Mouse (Mus musculus) lung, adult 10 weeks (tissue): ENCODE measurements around the gene Tex47. TPM values are rescaled to one million over a fixed set of nuclear protein-coding genes. Genes with fewer than 3 reads are reported as not detected.

Experiments used
- polyA plus RNA-seq: library from polyadenylated mRNA; stranded (reverse); fragments of 350-450 nt; fragmentation: Illumina TruSeq; extraction: RNeasy Lipid Tissue Mini Kit (QIAGEN cat#74804); gene quantifications from one replicate; pipeline ENCODE4 v1.2.3, GENCODE M21; 2014; ENCODE audit warnings: low read depth, low replicate concordance; ENCODE audit not compliant: insufficient read depth

Gene Tex47
- polyA plus RNA-seq = not detected

GRCm38 (mm10) chr5:7303819-7304218, at the start of gene Tex47:
Tex47 (plus strand) TSS chr5:7304119.

DNA sequence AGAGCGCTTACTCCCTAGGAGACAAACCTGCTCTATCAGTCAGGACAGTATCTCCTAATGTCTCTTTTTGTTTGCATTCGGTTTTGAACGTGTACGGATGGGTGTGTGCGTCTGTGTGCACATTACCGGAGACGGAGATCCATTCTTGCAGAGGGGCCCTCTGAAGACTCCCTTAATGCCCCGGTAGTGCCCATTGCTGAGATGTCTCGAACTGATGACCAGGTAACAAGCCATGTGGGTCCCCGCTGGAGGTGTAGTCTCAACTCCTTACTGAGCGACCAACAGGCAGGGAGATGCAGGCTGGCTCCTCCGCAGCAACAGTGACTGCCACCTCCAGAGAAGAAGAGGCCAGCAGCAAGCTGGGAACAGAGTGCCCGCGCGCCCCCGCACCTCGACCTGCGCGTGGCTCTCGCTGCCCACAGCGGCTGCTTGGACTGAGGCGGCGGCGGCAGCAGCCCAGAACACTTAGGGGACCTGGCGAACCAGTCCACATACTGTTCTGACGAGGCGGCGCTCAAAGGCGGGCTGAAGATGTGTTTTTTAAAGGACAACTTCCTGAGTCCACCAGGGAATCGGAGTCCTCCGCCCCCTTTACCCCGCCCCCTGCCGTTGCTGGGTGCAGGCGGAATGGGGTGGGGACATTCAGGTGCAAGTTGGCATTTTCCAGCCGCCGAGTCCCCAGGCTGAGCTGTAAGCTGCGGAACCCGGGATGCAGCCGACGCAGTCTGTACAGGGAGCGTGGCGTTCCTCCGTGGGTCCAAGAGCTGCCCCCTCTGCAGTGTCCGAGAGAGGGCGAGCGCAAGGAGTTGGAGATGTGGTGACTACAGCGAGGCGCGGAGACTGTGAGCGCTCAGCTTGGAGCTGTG, 40.5 kb downstream of the Tex47 start, which contains the start of gene Zfp804b:
Gene Zfp804b (minus strand): TSS at position 612 of the 866 bp plus-strand sequence.

Other genes with a start within 250 kb of the Tex47 start
- not detected for gene Zfp804b, start 40.6 kb downstream of the Tex47 start, polyA plus RNA-seq